Mouse (Mus musculus): Measurements from ENCODE around the gene Atg7.

Atg7 gene

DNA sequence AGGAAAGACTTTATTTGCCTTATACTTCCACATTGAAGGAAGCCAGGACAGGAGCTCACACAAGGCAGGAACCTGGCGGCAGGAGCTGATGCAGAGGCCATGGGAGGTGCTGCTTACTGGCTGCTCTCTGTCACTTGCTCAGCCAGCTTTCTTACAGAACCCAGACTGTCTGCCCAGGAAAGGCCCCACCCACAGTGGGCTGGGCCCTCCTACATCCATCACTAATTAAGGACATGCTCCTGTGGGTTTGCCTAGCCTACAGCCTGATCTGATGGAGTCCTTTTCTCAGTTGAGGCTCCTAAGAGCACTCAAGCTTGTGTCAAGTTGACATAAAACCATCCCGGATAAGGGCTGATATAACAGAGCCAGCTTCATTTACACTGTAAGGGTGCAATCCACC, 211.5 kb downstream of the Atg7 start:
- DNase-seq (ENCODE audit: low spot score in 2 of 2), result no peak

GRCm38 (mm10) chr6:114855644-114856043, 212.7 kb downstream of the Atg7 start:
- no peak for DNase-seq (ENCODE audit: low spot score in 2 of 2)

GRCm38 (mm10) chr6:114856501-114856900, 213.6 kb downstream of the Atg7 start:
- no peak for DNase-seq (ENCODE audit: low spot score in 2 of 2)

DNA sequence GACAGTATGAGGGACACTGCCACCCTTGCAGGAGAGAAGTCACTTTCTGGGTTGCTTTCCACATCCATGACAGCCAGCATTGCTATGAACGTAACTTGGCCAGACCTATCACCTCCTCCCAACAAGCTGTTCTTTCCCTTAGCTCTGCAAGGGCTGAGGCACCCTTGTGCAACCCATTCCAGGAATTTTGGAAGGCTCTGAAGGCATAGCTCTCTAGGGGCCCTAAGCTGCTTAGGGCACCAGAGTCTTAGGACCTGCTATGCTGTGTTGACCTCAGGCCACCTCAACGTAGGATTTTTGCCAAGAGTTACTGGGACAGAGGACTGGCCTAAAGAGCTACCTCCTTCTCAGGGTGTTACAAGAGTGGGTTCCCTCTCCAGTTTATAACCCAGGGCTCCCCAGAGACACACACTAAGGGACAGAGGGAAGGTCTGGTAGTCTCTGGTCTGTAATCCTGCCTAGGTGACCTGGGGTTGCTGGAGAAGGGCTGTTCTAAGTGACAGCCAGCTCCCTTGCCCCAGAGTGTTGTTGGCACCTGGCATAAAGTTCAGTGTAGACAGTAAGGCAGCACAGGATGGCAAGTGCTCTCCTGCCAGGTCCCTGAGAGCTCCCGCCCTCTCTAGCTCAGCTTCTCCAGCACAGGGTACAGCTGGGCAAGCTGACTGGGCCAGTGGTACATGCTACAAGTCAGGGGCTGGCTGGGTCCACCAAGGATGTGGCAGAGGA, 215.3 kb downstream of the Atg7 start:
- no peak for DNase-seq (ENCODE audit: low spot score in 2 of 2)

GRCm38 (mm10) chr6:114858722-114859053, 215.8 kb downstream of the Atg7 start:
- no peak for DNase-seq (ENCODE audit: low spot score in 2 of 2)

- DNase-seq (ENCODE audit: low spot score in 2 of 2), result no peak
These were observed 218.0 kb downstream of the Atg7 start for GRCm38 (mm10) chr6:114860677-114861568.

DNA sequence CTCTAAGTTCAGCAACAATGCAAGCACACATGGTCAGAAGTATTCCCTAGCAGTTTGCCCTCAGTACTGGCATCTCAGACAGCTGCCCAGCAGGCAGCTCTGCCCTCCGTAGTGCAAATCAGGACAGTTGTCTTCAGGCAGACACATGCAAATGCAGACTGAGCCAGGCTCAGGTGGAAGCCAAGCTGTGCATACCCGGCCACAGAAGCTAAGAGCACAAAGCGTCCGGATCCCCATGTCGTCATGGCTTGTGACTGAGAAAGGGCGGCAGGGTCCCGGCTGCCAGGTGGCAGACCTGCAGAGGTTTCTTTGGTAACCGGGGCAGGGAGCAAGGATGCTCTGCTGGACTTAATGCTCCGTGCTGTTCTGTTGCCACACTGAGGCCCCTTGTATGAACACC, 218.7 kb downstream of the Atg7 start:
- no peak for DNase-seq (ENCODE audit: low spot score in 2 of 2)

DNA sequence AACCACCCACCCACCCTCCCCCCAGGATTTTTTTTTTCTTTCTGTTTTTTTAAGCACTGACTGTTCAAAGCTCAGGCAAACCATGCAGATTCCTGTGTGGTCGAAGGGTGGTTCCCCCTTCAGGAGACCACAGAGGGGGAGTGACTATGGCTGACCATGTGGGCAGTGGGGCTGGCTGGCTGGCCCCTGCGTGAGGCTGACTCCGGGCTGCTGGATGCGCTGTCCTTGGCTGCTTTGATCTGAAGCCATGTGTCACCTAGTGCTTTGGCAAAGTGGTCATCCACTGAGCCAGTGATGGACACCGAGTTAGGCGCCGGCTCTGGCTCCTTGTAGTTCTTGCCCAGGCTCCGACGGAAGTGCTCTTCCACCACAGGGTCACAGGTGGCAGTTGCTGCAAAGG, 219.1 kb downstream of the Atg7 start:
- no peak for DNase-seq (ENCODE audit: low spot score in 2 of 2)

DNA sequence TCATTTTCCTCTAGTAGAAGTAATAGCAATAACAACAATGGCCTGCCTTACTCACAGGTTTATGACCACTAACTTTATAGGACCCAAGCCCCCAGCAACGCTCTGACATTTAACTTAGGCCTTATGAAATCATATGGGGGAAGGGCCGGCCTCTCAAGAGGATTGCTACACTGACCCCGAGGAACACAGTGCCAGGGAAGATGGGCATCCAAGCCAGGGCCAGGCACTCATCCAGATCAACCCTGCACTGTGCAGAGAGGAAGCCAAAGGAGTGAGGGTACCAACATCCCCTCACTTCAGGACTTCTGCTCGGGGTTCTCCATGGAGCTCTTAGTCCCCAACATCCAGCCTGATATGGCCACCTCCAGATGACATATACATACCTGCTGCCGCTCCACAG, 220.6 kb downstream of the Atg7 start:
- no peak for DNase-seq (ENCODE audit: low spot score in 2 of 2)

- no peak for DNase-seq (ENCODE audit: low spot score in 2 of 2)
These were observed 221.5 kb downstream of the Atg7 start for GRCm38 (mm10) chr6:114864421-114864820.

DNA sequence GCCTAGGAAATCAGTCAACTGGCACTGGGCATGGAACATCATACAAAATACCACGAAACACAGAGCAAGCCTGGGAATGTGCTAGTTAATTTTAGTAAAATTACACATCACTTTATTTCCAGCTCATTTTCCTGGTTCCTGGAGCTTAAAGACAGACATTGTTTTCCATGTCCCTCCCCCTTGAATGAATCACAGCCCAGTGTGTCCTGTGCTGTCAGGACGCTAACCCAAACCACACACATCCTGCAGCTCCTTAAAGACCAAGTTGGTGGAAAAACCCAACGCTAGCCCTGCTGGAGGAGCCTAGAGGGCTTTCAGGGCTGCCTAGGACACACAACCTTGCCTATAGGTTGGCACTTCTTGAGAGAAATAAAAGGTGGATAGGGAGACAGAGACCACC, 223.2 kb downstream of the Atg7 start:
- DNase-seq (ENCODE audit: low spot score in 2 of 2), result no peak

DNA sequence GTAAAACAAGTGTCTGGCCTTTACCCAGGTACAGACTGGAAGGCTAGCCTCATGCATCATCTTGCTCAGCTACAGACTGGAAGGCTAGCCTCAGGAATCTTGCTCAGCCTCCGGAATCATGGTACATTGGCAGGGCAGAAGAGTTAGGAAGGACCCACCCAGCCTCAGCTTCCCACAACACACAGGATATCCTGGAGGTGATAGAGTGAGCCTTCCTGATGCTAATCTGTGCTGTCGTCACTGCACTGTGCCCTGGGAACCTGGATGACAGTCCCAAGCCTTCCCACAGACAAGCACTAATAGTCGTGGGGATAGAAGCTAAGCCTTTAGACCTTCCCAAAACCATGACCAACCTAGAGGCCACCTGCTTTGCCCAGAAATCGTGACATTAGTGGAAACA, 223.7 kb downstream of the Atg7 start:
- no peak for DNase-seq (ENCODE audit: low spot score in 2 of 2)

DNA sequence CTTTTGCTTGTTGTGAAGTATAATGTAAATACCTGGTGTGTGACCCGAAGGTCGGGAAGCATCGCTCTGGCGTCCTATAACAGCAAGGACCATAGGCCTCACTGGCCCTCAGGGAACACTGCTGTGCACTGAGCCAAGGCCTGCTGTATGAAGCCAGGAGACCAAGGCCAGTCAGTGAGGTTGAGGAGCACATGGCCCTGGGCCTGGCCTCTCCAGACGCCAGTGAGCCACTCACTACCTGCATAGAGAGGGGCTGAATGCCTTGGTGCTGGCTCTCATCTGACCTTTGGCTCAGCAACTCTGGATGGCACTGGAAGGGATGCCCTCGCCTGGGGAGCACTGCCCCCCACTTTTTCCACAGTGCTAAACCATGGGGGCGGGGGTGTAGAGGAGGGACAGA, 225.8 kb downstream of the Atg7 start:
- DNase-seq (ENCODE audit: low spot score in 2 of 2), result no peak

GRCm38 (mm10) chr6:114869501-114870076, 226.7 kb downstream of the Atg7 start:
- no peak for DNase-seq (ENCODE audit: low spot score in 2 of 2)

DNA sequence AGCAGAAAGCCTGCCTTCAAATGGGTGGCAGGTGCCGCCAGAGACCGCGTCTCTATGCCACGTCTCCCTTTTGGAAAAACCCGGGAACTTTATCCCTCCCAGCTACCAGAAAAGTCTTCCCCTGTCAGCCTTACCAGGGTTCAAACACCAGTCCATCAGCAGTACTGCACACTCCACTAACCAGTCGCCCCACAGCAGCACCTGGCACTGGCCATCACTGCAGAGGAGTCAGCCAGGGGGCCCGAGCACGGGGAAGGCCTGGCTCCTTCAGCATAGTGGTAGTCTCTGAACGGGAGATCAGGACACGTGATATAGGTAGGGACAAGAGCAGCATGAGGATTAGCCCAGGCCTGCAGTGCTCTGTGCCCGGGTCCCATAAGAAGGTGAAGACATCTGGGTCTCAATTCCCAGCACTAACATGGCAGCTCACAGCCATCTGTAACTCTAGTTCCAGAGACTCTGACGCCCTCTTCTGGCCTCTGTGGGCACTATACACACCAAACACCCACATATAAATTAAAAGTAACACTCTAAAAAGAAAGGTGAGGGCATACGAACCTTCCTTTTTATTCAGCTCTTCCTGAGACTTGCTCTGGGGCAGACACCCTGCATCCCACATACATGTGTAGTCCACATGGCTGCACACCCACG, 228.2 kb downstream of the Atg7 start:
- no peak for DNase-seq (ENCODE audit: low spot score in 2 of 2)

- no peak for DNase-seq (ENCODE audit: low spot score in 2 of 2)
These were observed 230.9 kb downstream of the Atg7 start for GRCm38 (mm10) chr6:114873808-114874137.

DNA sequence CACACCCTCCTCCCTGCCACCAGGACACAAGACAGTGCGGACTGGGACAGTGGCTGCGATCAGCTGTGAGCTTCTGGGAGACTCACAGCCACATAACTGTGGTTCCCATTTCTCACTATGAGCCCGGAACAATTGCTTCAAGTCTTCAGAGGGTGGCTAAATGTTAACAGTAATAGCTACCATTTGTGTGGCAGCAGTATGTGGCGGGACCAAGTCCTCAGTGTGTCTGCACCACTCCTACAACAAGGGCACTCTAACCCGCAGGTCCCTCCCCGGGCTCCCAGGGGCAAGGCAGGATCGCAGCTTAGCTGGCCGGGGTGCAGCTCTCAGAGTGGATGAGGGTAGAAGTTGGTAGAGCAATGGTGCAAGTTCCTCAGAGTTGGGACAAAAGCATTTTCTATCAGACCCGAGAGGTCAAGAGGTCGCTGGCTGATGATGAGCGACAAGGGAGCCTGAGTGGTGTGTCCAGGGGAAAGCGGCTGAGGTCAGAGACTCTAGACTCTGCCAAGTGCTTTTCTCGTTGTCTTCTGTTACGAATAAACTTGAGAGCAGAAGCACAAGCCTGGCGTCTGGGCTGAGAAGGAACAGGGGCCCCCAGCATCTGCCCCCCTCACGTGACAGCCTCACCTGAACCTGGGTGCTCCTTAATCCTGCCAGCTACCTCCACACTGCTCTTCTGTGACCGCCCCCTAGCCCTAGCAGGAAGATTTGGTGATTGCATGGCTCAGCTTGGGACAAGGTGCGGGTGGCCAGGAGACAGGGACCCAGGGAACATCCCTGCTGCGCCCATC, 231.4 kb downstream of the Atg7 start:
- peak; percentile 48 to 49 for DNase-seq (ENCODE audit: low spot score in 2 of 2)

DNA sequence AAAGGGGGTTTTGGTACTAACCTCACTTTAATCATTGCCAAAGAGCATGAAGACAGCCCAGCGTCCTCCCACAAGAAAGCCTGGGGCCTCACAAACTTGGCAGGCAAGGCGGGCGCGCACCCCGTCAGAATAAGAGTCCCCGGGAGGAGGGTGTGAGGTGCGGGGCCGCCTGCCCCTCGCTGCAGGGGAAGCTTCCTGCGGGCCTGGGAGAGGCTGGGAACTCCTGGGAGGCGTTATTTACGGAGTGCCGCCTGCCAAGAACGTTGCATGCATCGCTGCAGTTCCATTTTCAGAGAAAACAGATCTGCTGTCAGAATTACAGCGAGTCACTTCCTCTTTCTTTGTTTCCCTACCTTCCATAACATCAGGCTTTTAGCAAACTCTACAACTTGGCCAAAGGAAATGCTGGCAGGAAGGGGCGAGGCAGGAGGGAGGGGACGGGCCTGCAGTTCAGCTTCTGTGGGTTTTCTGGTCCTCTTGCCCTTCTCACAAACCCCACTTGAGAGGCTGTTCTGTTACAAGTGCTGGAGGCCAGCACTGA, 232.2 kb downstream of the Atg7 start:
- DNase-seq (ENCODE audit: low spot score in 2 of 2), result peak; percentile 75 to 89

DNA sequence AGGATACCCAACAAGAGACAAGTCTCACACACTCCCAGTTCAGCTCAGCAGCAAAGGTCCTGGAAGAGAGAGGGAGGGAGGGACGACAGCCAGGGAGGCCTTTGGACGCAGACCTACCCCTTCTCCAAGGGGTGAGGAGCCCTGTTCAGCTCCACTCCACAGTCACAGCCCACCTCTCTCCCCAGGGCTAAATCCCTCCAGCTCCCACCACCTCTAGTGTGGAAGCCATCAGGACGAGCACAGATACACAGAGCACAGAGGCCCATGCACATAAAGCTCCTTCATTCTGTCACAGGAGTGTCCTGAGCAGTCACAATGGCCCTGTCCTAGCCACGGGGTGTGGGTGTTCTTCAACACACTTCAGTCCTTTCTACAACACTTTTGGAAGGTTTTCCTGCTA, 233.1 kb downstream of the Atg7 start:
- DNase-seq (ENCODE audit: low spot score in 2 of 2), result no peak

- DNase-seq (ENCODE audit: low spot score in 2 of 2), result no peak
These were observed 233.6 kb downstream of the Atg7 start for GRCm38 (mm10) chr6:114876546-114876945.

DNA sequence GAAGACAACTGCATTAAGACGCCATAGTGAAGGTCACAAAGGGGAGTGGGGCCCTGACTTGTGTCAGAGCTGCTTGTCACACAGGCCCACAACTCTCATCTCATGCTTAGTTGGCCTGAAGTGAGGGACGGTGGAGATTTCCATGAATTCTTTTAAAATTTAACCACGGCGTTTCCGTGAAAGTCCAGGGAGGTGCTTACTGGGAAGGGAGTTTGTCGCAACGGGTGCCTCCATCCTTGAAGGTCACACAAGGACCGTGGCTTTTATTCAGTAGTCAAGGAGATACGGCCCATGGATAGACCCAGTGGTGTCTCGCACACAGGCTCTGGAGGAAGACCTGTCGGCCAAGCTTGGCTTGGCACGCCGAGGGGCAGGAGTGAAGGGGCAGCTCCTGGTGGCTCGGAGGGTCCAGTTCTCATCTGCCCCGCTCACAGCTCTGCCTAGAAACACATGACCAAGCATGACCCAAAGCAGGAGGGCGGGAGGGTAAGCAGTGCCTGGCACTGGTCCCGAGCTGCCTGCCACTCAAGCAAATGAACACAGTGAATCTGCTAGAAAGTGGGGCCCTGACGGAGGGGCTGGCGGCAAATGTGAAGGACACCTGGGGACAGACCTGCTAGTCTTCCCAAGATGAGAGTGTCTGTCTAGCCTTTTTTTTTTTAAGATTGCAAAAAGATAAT, 236.1 kb downstream of the Atg7 start:
- DNase-seq (ENCODE audit: low spot score in 2 of 2), result no peak
